Mouse (Mus musculus) kidney, adult 2 months (tissue): Measurements from ENCODE around the gene Klhl40.

Experiments used
- CTCF ChIP-seq: fragments of 200-500 bp; conservative IDR thresholded peaks from 2 replicates; pipeline ENCODE4 v1.5.1; 2011; ENCODE audit warnings: low read depth, mild to moderate bottlenecking, control low read depth, low read length, moderate library complexity, mixed read lengths; ENCODE audit not compliant: insufficient read depth, insufficient read length
- POLR2A ChIP-seq: fragments of 200-500 bp; IDR thresholded peaks from one replicate; pipeline ENCODE4 v1.6.1; 2011; ENCODE audit warnings: low read depth, low read length, control low read depth

DNA sequence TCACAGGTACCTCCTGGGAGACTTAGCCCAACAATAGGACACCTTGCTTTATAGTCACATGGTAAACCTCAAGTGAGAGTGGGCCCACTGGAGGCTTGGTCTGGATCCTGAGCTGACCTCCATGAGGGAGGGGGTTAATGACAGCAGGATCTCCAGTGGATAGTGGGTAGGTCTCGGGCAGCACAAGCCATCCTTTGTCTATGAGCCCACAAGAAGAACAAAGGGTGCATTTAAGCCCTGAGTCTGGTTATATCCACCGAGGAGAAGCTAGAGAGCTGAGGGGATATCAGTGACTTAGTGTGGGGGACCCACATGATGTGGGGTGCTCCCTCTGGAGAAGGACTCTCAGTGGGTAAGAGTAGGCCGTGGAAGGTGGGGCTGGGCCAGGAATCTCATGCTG is 31.1 kb downstream of the Klhl40 start:
- TF ChIP-seq CTCF = no peak
- no peak for TF ChIP-seq POLR2A
